Mouse (Mus musculus) cerebellum, adult 2 months (tissue): Measurements from ENCODE around the gene Smok3c.

Experiments
- CTCF ChIP-seq: fragments of 200-500 bp; IDR thresholded peaks from 2 replicates; pipeline ENCODE4 v1.5.1; 2011; ENCODE audit warnings: low read depth, mild to moderate bottlenecking, control low read depth, low read length, moderate library complexity, borderline replicate concordance; ENCODE audit not compliant: insufficient read depth
- POLR2A ChIP-seq: fragments of 200-500 bp; IDR thresholded peaks from 2 replicates; pipeline ENCODE4 v1.6.1; 2011; ENCODE audit warnings: low read length, control low read depth, borderline replicate concordance; ENCODE audit not compliant: insufficient read depth

DNA sequence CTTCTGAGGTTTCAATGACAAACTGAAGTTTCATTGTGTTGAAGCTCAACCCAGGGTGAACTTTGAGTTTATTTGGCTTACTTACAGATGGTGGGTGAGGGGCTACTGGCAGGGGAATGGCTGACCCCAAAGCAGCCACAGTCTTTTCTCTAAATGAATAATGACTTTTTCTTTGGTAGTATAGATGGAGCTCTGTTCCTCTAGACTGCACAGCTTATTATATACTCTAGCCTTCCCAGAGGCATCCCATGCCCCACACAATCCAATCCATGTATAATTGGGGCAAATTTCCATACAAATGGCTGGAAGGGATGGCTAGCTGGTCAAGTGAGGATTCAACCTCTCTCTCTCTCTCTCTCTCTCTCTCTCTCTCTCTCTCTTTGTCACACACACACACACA, 36.0 kb upstream of the Smok3c start:
- no peak for TF ChIP-seq CTCF
- TF ChIP-seq POLR2A = no peak
